Mouse (Mus musculus): ENCODE results near the gene Fbxo47. TPM values are rescaled to one million over a fixed set of nuclear protein-coding genes. Genes with fewer than 3 reads are reported as not detected.

Gene Fbxo47
- 1 to 10 TPM in 1 of 2 experiments, under 1 TPM in 1; 0.63 to 1.6 TPM for total RNA-seq (2021)
- long read RNA-seq, experiment 1, partial matches to known transcripts = 0 of 5 reads
- long read RNA-seq, experiment 1, other reads (novel, unspliced or antisense) = 5 of 5 reads
- long read RNA-seq, experiment 2, partial matches to known transcripts = 0 of 5 reads
- long read RNA-seq, experiment 2, other reads (novel, unspliced or antisense) = 5 of 5 reads

- peak; percentile 97 to 98 for DNase-seq
These were observed at the start of gene Fbxo47 for GRCm38 (mm10) chr11:97883918-97884600. TSS of gene Fbxo47 (minus strand) at chr11:97884154.

GRCm38 (mm10) chr11:97933553-97933952 is 49.6 kb upstream of the Fbxo47 start:
- DNase-seq = peak; percentile 51 to 55

- no peak for DNase-seq
These were observed 45.0 kb upstream of the Fbxo47 start for GRCm38 (mm10) chr11:97928905-97929304.

GRCm38 (mm10) chr11:97924217-97924616 is 40.3 kb upstream of the Fbxo47 start:
- DNase-seq = peak; percentile 38 to 39

- peak; percentile 18 to 44 for DNase-seq
These were observed 39.7 kb upstream of the Fbxo47 start for GRCm38 (mm10) chr11:97923639-97924038.

GRCm38 (mm10) chr11:97915974-97916503 is 32.1 kb upstream of the Fbxo47 start:
- no peak for DNase-seq

- no peak for DNase-seq
These were observed 31.5 kb upstream of the Fbxo47 start for GRCm38 (mm10) chr11:97915471-97915870.

- DNase-seq = no peak
These were observed 29.2 kb upstream of the Fbxo47 start for GRCm38 (mm10) chr11:97913111-97913510.

- DNase-seq = no peak
These were observed 24.8 kb upstream of the Fbxo47 start for GRCm38 (mm10) chr11:97908634-97909348.

GRCm38 (mm10) chr11:97907935-97908334 is 24.0 kb upstream of the Fbxo47 start:
- no peak for DNase-seq

DNA sequence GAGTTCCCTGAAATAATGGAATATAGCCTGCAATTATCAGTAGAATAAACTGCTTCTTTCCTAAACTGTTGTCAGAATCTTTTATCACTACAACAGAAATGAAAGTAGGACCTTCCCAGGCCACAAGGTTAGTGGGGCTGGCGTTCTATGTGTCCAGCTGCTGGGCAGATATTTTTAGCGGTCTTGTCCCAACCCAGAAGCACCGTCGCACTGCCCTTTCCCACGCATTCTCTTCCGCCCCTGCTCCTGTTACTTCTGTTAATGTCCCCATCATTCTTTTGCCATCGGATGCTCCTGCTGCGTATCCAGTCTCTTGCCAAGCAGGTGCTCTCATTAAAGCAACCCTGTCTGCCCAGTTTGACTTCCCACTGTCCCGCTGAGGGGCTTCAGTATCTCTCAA is 23.0 kb upstream of the Fbxo47 start:
- DNase-seq = no peak

GRCm38 (mm10) chr11:97905941-97906340 is 22.0 kb upstream of the Fbxo47 start:
- DNase-seq = no peak

DNA sequence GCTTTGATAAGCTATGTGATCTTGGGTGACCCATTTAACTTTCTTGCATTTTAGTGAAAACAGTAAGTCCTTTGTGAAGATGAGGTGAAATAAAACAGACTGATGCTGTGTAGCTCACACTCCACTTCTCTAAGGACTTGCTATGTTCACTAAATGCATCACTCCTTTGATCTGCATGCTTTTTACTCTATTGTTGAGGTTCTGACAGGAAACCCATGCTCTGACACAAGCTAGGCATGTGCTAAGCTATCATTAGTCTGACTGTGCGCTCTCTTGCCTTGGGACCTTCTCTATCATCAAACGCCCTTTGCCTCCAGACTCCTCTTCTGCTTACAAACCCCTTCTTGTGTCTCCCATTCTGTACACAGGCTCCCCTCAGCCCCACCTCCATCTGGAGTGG is 21.6 kb upstream of the Fbxo47 start:
- DNase-seq = no peak

DNA sequence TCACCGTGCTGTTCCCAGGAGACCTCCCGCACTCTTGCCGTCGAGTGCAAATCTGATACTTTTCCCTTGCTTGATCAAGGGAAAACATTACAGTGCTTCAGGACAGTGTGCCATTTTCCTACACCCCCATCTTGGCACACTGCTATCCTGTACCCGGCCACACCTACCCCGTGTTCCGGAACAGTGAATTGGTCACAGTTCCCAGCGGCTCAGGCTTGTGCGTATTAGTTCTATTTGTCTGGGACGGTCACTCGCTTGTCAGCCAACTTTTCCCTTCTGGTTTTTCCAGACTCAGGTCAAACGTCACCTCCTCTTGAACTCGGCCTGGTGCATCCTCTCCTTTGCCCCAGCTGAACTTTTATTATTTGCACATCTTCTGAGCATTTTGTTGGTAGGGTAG is 20.8 kb upstream of the Fbxo47 start:
- no peak for DNase-seq

- DNase-seq = no peak
These were observed 17.9 kb upstream of the Fbxo47 start for GRCm38 (mm10) chr11:97901806-97902205.

DNA sequence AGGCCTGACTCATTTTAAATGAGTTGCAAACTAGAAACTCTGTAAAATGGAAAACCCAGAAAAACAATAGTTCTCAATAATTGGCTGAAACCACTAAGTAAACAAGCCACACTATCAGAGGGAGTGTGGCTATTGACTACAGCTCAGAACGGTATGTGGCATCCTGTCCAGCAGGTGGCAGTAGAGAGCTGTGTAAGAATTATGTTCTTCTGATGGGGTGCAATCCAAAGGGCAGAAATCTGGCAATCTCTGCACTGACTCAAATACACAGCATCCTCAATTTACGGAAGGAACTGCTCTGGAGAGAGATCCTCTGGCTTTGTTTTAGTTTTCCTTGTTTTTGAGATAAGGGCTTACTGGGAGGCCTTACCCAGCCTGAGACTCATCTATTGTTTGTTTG is 15.9 kb upstream of the Fbxo47 start:
- peak; percentile 89 to 91 for DNase-seq

GRCm38 (mm10) chr11:97897568-97898185 is 13.7 kb upstream of the Fbxo47 start:
- DNase-seq = no peak

DNA sequence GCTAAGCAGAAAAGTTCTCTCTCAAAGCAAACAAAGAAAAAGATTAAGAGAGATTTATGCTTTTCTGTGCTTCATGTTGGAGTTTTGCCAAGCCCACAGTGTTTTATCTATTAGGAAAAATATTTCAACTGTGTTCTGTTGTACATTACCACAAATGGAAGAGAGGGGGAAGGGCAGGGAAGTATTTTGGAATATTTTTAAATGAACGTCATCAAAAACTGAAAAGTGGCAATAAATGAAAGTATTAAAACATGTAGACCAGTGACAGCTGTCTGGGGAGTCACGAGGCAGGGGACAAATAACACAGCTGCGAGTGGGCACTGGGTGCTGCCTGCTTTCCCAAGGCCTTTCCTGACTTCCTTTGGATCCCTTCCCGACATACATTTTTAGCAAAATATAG is 12.7 kb upstream of the Fbxo47 start:
- DNase-seq = no peak

GRCm38 (mm10) chr11:97891821-97892220 is 7.9 kb upstream of the Fbxo47 start:
- DNase-seq = no peak

DNA sequence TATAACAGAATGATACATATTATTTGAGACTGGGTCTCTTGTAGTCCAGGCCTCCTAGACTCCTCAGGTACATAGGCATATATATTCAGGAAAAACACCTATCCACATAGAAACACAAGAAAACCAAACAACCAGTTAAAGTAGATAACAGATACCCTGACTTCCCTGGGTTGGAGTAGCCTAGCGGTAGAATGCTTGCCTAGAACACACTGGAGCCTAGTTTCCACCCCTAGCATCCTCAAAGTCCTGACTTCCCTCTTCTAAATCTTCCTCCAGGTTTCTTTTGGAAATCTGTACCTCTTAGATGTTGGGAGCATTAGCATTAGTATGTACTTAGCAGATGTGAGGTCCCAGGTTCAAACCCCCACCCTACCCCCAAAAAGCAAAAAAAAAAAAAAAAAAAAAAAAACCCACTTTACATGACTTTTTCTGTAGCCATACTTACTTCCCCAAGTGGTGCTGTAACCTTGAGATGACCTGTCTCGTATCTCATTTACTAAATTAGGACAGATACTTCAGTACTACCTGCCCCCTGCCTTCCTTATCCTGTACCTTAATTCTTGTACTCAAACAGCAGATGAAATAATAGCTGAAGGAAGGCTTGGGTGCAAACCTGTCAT is 1.5 kb upstream of the Fbxo47 start:
- DNase-seq = no peak

- no peak for DNase-seq
These were observed 739 bp upstream of the Fbxo47 start for GRCm38 (mm10) chr11:97884601-97885185.

- peak; percentile 71 to 85 for DNase-seq
These were observed 424 bp downstream of the Fbxo47 start for GRCm38 (mm10) chr11:97883542-97883917.
